In genomic region chr6:92013035-92013434, GRCm38 (mm10) we compare ENCODE assay signal across 18 mouse cellular contexts. TPM values are rescaled to one million over a fixed set of nuclear protein-coding genes. Genes with fewer than 3 reads are reported as not detected.
"Had no signal": no experiment of that assay in that cellular context is flagged by ENCODE, and none has a peak within 500 bp of the region (broad histone marks: within the 10 kb centered on the region; RNA-seq: fewer than 3 reads in every experiment).

No protein-coding gene starts in this region.

- H3K9me3 ChIP-seq: limb, embryonic 13.5 days; midbrain, embryonic 10.5 days; neural tube, embryonic 12.5 days; stomach, embryonic 15.5 days had no signal

- H3K36me3 ChIP-seq: limb, embryonic 13.5 days; midbrain, embryonic 10.5 days; neural tube, embryonic 12.5 days; stomach, embryonic 15.5 days had no signal

- H3K4me2 ChIP-seq: limb, embryonic 13.5 days; liver, embryonic 11.5 days; neural tube, embryonic 12.5 days; stomach, embryonic 15.5 days had no signal

- H3K4me1 ChIP-seq: neural tube, embryonic 12.5 days; stomach, embryonic 15.5 days had no signal

- H3K27ac ChIP-seq: kidney, postnatal 0 days; layer of hippocampus, adult 2 months; limb, embryonic 13.5 days; midbrain, embryonic 10.5 days; neural tube, embryonic 12.5 days; stomach, embryonic 15.5 days had no signal

- H3K9ac ChIP-seq: limb, embryonic 13.5 days; neural tube, embryonic 12.5 days; stomach, embryonic 15.5 days had no signal

- H3K4me3 ChIP-seq: layer of hippocampus, adult 2 months; limb, embryonic 13.5 days; midbrain, embryonic 10.5 days; neural tube, embryonic 12.5 days; stomach, embryonic 15.5 days had no signal

- H3K27me3 ChIP-seq: limb, embryonic 13.5 days; neural tube, embryonic 12.5 days; stomach, embryonic 15.5 days had no signal

- DNase-seq: kidney, adult 11 months; kidney, adult 9 months; kidney, postnatal 4 days; left cerebral cortex, postnatal 4 days; lung, adult 18-20 months; midbrain, embryonic 14.5 days; retina, postnatal 1 day; right cerebral cortex, postnatal 4 days; thymus, adult 2 months; thymus, postnatal 25 days had no signal

RNA-seq across cellular contexts. Expression of gene Fgd5, which starts 34.4 kb away (rescaled TPM):
- total RNA-seq: monocyte, adult 5-6 weeks had no signal
